Mouse (Mus musculus): Measurements from ENCODE around the gene Nop58.

GRCm38 (mm10) chr1:59763781-59764251, 79.0 kb downstream of the Nop58 start:
- TF ChIP-seq ZKSCAN1 (IDR thresholded peaks at IDR 0.05; ENCODE audit: borderline replicate concordance, low read depth, low read length) (no peak), EP300 (IDR thresholded peaks at IDR 0.05; ENCODE audit: low read length) (no peak), CTCF (conservative IDR thresholded peaks at IDR 0.05 in 1 of 2, IDR thresholded peaks at IDR 0.05 in 1 of 2; ENCODE audit: low read depth in 2 of 2, low read length in 2 of 2) (no peak), PAX5 (IDR thresholded peaks at IDR 0.05; ENCODE audit: low read length) (no peak), JUND (conservative IDR thresholded peaks at IDR 0.05; ENCODE audit: low read depth, low read length) (no peak), RCOR1 (conservative IDR thresholded peaks at IDR 0.05; ENCODE audit: low read depth, low read length) (no peak), POLR2A (IDR thresholded peaks at IDR 0.05; ENCODE audit: low read depth, low read length) (no peak; the same call in 1 of the 2 replicates), ZC3H11A (IDR thresholded peaks at IDR 0.05; ENCODE audit: low read depth, low read length) (no peak), GABPA (IDR thresholded peaks at IDR 0.05; ENCODE audit: insufficient replicate concordance, low read depth, low read length) (no peak)
